Mouse (Mus musculus): ENCODE measurements around the gene Dhx37. TPM values are rescaled to one million over a fixed set of nuclear protein-coding genes. Genes with fewer than 3 reads are reported as not detected.
A peak's percentile ranks its signal among the peaks of the same experiment; 100 is the strongest.

The Dhx37 gene
- polyA plus RNA-seq, 1 experiment from 2014 or later = 17.0 TPM

DNA sequence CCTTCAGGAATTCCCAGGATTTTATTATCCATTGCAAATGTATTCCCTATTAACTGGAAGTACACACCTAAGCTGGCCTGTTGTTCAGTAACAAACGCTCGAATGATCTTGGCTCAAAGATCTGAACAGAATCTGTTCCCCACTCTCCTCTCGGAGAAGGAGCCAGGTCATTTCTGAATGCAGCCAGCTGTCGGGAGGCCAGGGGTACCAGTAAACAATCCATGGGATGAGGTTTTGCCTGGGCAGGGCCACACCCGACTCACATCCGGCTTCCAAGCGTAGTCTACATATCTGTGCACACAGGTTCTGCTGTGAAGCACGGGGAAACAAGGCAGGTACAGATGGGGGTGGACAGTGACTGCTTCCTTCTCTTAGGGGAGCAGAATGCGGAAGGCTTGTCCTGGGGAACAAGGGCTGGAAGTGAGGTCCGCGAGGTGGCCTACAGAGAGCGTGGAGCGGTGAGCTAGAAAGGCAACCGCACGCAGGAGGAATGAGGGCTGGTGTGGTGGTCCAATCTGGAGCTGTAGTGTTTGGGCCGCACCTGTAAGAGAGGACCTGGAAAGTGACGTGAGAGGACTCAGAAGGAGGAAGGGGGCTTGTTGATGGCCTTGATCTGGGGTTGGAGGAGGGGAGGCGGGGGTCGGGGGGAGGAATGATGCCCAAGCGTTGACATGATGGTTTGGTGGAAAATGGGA lies 27.5 kb downstream of the Dhx37 start:
- Histone ChIP-seq H3K36me3 (no peaks in the 10 kb centered on the region), H3K9ac (peak overlapping the region; percentile 51), H3K9me3 (no peaks in the 10 kb centered on the region), H3K27me3 (no peaks in the 10 kb centered on the region), H3K4me1 (peaks cover 13% of the 10 kb centered on the region), H3K27ac (peak overlapping the region; percentile 79), H3K4me2 (replicated peaks) (peak overlapping the region; percentile 76), H3K4me3 (peak overlapping the region; percentile 56)
- under 1% methylated on average over 20 of the region's 20 CpGs for WGBS
- ATAC-seq (ENCODE audit: insufficient number of reproducible peaks, insufficient read depth, low FRiP score, low TSS enrichment) = no peak

DNA sequence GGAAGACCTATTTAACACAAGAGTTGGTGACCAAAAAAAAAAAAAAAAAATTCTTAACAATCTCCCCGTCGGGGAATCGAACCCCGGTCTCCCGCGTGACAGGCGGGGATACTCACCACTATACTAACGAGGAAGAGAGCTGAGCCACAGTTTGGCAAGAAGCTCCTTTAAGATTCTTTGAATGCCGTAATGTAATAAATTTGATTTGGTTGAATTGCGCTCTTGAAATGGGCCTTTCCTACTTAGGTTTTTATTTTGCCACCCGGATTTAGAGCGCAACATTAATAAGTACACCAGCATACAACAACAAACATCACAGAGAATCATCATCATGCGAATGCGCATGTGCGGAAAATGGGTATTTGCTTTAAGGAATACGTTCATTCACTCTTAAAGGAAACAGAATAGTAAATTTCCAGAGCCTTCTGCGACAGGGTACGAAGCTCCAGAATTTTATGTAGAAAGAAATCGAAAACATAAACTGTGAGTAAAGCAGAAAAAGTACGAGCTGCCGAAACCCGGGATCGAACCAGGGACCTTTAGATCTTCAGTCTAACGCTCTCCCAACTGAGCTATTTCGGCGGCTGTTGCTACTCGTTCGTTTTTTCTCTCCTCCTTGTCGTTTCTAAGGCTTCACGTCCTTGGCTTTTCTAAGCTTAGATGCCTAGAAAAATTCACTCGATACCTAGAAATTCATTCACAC lies 28.2 kb downstream of the Dhx37 start:
- H3K9me3 ChIP-seq = no peaks in the 10 kb centered on the region
- ATAC-seq (ENCODE audit: insufficient number of reproducible peaks, insufficient read depth, low FRiP score, low TSS enrichment) = no peak
- H3K27ac ChIP-seq = peak overlapping the region; percentile 81
- under 1% methylated on average over 31 of the region's 31 CpGs for WGBS
- H3K4me1 ChIP-seq = peaks cover 13% of the 10 kb centered on the region
- H3K27me3 ChIP-seq = no peaks in the 10 kb centered on the region
- peak overlapping the region; percentile 76 for H3K4me2 ChIP-seq (replicated peaks)
- H3K4me3 ChIP-seq = peak overlapping the region; percentile 56
- H3K36me3 ChIP-seq = no peaks in the 10 kb centered on the region
- peak overlapping the region; percentile 51 for H3K9ac ChIP-seq

DNA sequence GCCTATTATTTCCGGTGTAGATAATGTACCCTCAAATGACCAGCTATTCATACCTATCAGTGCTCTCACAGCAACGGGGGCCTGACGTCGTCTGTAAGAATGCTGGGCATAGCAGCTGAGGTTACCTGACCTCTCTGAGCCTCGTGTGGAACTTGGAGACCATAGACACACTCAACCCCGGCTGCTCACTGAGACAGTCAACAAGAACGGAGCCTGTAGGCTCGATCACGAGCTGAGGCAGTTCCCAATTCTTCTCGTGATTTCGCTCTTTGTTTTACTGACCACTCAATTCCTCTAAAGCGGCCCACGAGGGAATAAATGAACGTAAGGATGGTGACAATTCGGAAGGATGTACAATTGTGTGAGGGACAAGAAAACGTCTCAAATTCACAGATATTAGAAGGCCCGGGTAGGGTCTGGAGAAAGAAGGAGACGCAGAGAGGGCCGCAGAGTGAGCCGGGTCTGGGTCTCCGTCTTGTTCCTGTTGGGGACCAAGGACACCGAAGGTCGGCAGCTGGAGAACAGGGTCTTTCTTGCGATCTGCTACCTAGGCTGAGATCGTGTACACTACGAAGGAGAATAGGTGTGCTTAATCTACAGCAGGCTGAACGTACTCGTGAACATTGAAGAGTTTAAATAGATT lies 28.9 kb downstream of the Dhx37 start:
- Histone ChIP-seq H3K4me2 (replicated peaks) (peak overlapping the region; percentile 63), H3K27me3 (no peaks in the 10 kb centered on the region), H3K4me1 (peaks cover 12% of the 10 kb centered on the region), H3K9me3 (no peaks in the 10 kb centered on the region), H3K27ac (peak overlapping the region; percentile 81), H3K36me3 (no peaks in the 10 kb centered on the region), H3K9ac (peak overlapping the region; percentile 53), H3K4me3 (peak overlapping the region; percentile 56)
- under 1% methylated on average over 28 of the region's 28 CpGs for WGBS
- ATAC-seq (ENCODE audit: insufficient number of reproducible peaks, insufficient read depth, low FRiP score, low TSS enrichment) = peak; percentile 52; the same call in 1 of the 2 replicates

DNA sequence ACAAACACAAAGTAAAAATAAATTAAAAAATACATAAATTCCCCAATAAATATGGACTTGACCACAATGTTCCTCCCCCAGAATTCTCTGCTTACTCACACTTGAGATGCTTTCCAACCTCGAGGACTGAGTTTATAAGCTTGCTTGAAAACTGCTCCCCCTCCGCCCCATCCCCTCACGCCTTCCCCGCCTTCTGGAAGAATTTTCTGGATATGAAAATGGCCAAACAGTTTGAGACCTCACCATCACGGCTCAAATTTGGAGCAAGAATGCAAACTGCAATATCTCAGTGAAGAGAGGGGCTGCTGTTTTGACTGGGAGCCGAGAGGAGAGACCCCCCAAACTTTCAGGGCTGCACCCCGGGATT lies 29.4 kb downstream of the Dhx37 start:
- Histone ChIP-seq H3K4me1 (peaks cover 7% of the 10 kb centered on the region), H3K27me3 (no peaks in the 10 kb centered on the region), H3K36me3 (no peaks in the 10 kb centered on the region), H3K9me3 (no peaks in the 10 kb centered on the region), H3K4me3 (peak overlapping the region; percentile 56), H3K4me2 (replicated peaks) (peak overlapping the region; percentile 63), H3K9ac (peak overlapping the region; percentile 53), H3K27ac (peak overlapping the region; percentile 81)
- no peak for ATAC-seq (ENCODE audit: insufficient number of reproducible peaks, insufficient read depth, low FRiP score, low TSS enrichment)
- 2% methylated on average over 7 of the region's 7 CpGs for WGBS

GRCm38 (mm10) chr5:125403481-125404465 lies 30.1 kb downstream of the Dhx37 start:
- H3K9me3 ChIP-seq = no peaks in the 10 kb centered on the region
- H3K4me2 ChIP-seq (replicated peaks) = peak overlapping the region; percentile 57
- H3K4me1 ChIP-seq = peaks cover 7% of the 10 kb centered on the region
- H3K36me3 ChIP-seq = no peaks in the 10 kb centered on the region
- no peaks in the 10 kb centered on the region for H3K27me3 ChIP-seq
- peak overlapping the region; percentile 38 for H3K4me3 ChIP-seq
- 11% methylated on average over 31 of the region's 31 CpGs for WGBS
- ATAC-seq (ENCODE audit: insufficient number of reproducible peaks, insufficient read depth, low FRiP score, low TSS enrichment) = 0 out of 2 replicates have a peak, but pooled peaks have one; percentile 8
- no peak overlapping the region for H3K27ac ChIP-seq
- no peak overlapping the region; the same call in 1 of the 2 replicates for H3K9ac ChIP-seq

GRCm38 (mm10) chr5:125402991-125403390 lies 30.9 kb downstream of the Dhx37 start:
- ATAC-seq (ENCODE audit: insufficient number of reproducible peaks, insufficient read depth, low FRiP score, low TSS enrichment) = no peak
- no peaks in the 10 kb centered on the region for H3K9me3 ChIP-seq
- 48% methylated on average over 6 of the region's 6 CpGs for WGBS
- peaks cover 7% of the 10 kb centered on the region for H3K4me1 ChIP-seq
- H3K27me3 ChIP-seq = no peaks in the 10 kb centered on the region
- H3K27ac ChIP-seq = no peak overlapping the region
- H3K4me3 ChIP-seq = no peak overlapping the region
- no peak overlapping the region for H3K9ac ChIP-seq
- H3K4me2 ChIP-seq (replicated peaks) = no peak overlapping the region
- H3K36me3 ChIP-seq = no peaks in the 10 kb centered on the region

DNA sequence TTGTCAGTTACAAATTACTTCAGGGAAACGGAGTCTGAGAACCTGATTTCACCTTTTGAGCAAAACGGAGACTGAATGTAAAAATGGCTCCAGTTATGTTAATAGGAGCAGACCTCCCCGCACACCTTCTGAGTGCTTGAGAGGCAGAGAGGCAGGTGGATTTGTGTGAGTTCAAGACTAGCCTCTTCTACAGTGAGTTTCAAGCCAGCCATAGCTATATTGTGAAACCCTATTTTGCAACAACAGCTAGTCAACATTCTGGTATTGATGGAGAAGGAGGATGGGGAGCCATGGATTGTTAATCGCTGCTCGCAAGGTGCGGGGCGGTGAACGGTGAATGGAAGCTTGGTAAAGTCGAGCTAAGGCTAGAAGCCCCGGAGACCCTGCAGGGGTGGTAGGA lies 31.4 kb downstream of the Dhx37 start:
- H3K9ac ChIP-seq = no peak overlapping the region
- no peak overlapping the region for H3K4me2 ChIP-seq (replicated peaks)
- H3K4me3 ChIP-seq = no peak overlapping the region
- peaks cover 7% of the 10 kb centered on the region for H3K4me1 ChIP-seq
- H3K36me3 ChIP-seq = no peaks in the 10 kb centered on the region
- ATAC-seq (ENCODE audit: insufficient number of reproducible peaks, insufficient read depth, low FRiP score, low TSS enrichment) = no peak
- no peak overlapping the region for H3K27ac ChIP-seq
- H3K27me3 ChIP-seq = no peaks in the 10 kb centered on the region
- no peaks in the 10 kb centered on the region for H3K9me3 ChIP-seq
- WGBS = 51% methylated on average over 10 of the region's 10 CpGs

GRCm38 (mm10) chr5:125400903-125401302 lies 33.0 kb downstream of the Dhx37 start:
- no peaks in the 10 kb centered on the region for H3K36me3 ChIP-seq
- no peak overlapping the region for H3K4me2 ChIP-seq (replicated peaks)
- H3K27ac ChIP-seq = no peak overlapping the region
- 59% methylated on average over 7 of the region's 7 CpGs for WGBS
- H3K27me3 ChIP-seq = no peaks in the 10 kb centered on the region
- H3K4me3 ChIP-seq = no peak overlapping the region
- no peaks in the 10 kb centered on the region for H3K4me1 ChIP-seq
- H3K9ac ChIP-seq = no peak overlapping the region
- no peak for ATAC-seq (ENCODE audit: insufficient number of reproducible peaks, insufficient read depth, low FRiP score, low TSS enrichment)
- no peaks in the 10 kb centered on the region for H3K9me3 ChIP-seq

DNA sequence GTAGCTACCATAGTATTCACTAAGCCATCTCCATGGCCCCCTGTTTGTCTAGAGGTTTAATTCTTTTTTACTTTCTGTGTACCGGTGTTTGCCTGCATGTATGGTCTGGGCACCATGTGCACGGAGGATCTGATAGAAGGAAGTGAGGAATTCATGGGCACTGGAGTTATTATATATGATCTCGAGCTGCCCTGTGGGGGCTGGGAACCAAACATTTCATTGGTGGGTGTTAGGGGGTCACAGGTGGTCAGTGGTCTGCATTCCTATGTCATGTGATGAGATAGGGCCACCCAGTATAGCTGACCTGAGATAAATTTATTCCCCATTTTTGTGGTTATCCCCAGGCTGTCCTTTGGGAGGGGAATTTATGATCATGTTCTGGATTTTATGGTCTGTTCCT lies 38.9 kb downstream of the Dhx37 start:
- WGBS = 44% methylated on average over 3 of the region's 3 CpGs
- H3K4me3 ChIP-seq = no peak overlapping the region
- H3K4me2 ChIP-seq (replicated peaks) = peak overlapping the region; percentile 56

GRCm38 (mm10) chr5:125393622-125394603 lies 40.0 kb downstream of the Dhx37 start:
- Histone ChIP-seq H3K36me3 (no peaks in the 10 kb centered on the region), H3K4me3 (peak overlapping the region; percentile 27), H3K27ac (peak overlapping the region; percentile 95), H3K9ac (peak overlapping the region; percentile 44), H3K9me3 (no peaks in the 10 kb centered on the region), H3K4me2 (replicated peaks) (peak overlapping the region; percentile 56), H3K27me3 (no peaks in the 10 kb centered on the region), H3K4me1 (peaks cover 16% of the 10 kb centered on the region)
- ATAC-seq (ENCODE audit: insufficient number of reproducible peaks, insufficient read depth, low FRiP score, low TSS enrichment) = peak; percentile 53; the same call in 1 of the 2 replicates
- 13% methylated on average over 23 of the region's 25 CpGs for WGBS

More for the DNA sequence above, 38.9 kb downstream of the Dhx37 start:
- Histone ChIP-seq H3K4me1 (peaks cover 16% of the 10 kb centered on the region), H3K9ac (no peak overlapping the region), H3K27me3 (no peaks in the 10 kb centered on the region), H3K36me3 (no peaks in the 10 kb centered on the region), H3K9me3 (no peaks in the 10 kb centered on the region), H3K27ac (peak overlapping the region; percentile 95)
- no peak for ATAC-seq (ENCODE audit: insufficient number of reproducible peaks, insufficient read depth, low FRiP score, low TSS enrichment)

Data from embryonic facial prominence, embryonic 12.5 days (tissue).